Mouse (Mus musculus) stomach, postnatal 0 days (tissue): ENCODE results near the gene Med23.

Experiments used
- CTCF ChIP-seq: IDR thresholded peaks from 2 replicates; pipeline ENCODE4 v1.5.1; 2016; ENCODE audit warnings: antibody characterized with exemption, low read depth, mild to moderate bottlenecking, moderate library complexity
- EP300 ChIP-seq: optimal IDR thresholded peaks from 2 replicates; pipeline ENCODE3; 2016; ENCODE audit warnings: antibody characterized with exemption

DNA sequence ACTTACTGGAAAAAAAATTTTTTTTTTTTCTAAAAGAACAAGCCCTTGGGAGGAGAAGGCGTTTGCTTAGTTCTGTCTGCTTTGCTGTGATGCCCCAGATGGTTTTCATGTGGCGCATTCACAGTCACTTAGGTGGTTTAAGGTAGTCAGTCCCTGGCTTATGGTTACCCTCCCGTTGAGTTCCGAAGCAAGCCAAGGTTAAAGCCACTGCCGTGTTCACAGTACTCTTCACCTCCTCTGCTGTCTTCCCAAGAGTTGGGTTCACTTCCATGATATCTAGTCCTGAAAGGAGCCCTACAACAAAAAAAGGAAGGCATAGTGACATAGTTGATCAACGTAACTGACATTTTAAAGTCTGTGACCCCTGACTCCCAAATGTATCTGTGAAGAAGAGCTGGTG lies 45.7 kb downstream of the Med23 start:
- TF ChIP-seq CTCF, result no peak
- TF ChIP-seq EP300, result no peak
